Comparison of ENCODE assay signal across 25 mouse cellular contexts in the genomic region with DNA sequence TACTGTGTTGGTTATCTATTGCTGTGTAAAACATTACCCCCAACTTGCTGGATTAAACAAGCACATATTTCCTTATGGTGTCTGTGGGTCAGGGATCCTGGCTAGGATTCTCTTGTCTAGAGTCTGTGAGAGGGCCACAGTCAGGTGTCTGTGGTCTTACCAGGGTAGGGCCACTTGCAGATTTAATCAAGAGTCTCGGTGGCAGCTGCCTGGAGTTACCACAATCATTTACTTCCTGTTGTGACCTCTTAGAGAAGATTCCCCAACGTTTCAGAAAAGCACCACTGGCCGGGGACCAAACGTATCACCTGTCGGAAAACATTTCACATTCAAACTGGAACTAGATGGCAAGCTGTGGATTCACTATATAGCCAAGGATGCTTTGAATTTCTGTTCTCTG.
"Had no signal": no experiment of that assay in that cellular context is flagged by ENCODE, and none has a peak within 500 bp of the region (broad histone marks: within the 10 kb centered on the region; RNA-seq: fewer than 3 reads in every experiment).

No protein-coding gene starts in this region.

- DNase-seq: gastrocnemius, postnatal 14 days; gastrocnemius, postnatal 36 days; heart, adult 11 months; heart, adult 2 months; heart, postnatal 14 days; heart, postnatal 36 days; kidney, adult 11 months; kidney, adult 2 months; kidney, adult 9 months; kidney, postnatal 14 days; kidney, postnatal 36 days; layer of hippocampus, adult 9-11 months; layer of hippocampus, postnatal 36 days; left cerebral cortex, postnatal 4 days had no signal

- H3K9ac ChIP-seq: heart, embryonic 13.5 days; heart, embryonic 15.5 days; hindbrain, embryonic 13.5 days; hindbrain, embryonic 15.5 days; kidney, embryonic 15.5 days; limb, embryonic 13.5 days; limb, embryonic 15.5 days had no signal

- H3K4me1 ChIP-seq: hindbrain, embryonic 15.5 days; kidney, embryonic 15.5 days; limb, embryonic 13.5 days; limb, embryonic 15.5 days had no signal

- H3K27ac ChIP-seq: heart, adult 2 months; heart, embryonic 13.5 days; heart, embryonic 15.5 days; hindbrain, embryonic 13.5 days; hindbrain, embryonic 15.5 days; hindbrain, postnatal 0 days; kidney, embryonic 15.5 days; kidney, postnatal 0 days; limb, embryonic 13.5 days; limb, embryonic 15.5 days had no signal

- H3K36me3 ChIP-seq: heart, embryonic 13.5 days; heart, embryonic 15.5 days; hindbrain, embryonic 13.5 days; hindbrain, embryonic 15.5 days; kidney, embryonic 15.5 days; limb, embryonic 13.5 days; limb, embryonic 15.5 days had no signal

- H3K9me3 ChIP-seq: heart, embryonic 13.5 days; heart, embryonic 15.5 days; hindbrain, embryonic 13.5 days; hindbrain, embryonic 15.5 days; kidney, embryonic 15.5 days; limb, embryonic 13.5 days; limb, embryonic 15.5 days had no signal

- H3K4me2 ChIP-seq: heart, embryonic 11.5 days; heart, embryonic 15.5 days; hindbrain, embryonic 13.5 days; hindbrain, embryonic 15.5 days; kidney, embryonic 15.5 days; limb, embryonic 13.5 days; limb, embryonic 15.5 days had no signal

- H3K27me3 ChIP-seq: heart, embryonic 13.5 days; heart, embryonic 15.5 days; hindbrain, embryonic 13.5 days; hindbrain, embryonic 15.5 days; limb, embryonic 13.5 days; limb, embryonic 15.5 days had no signal

- H3K4me3 ChIP-seq: heart, adult 2 months; heart, embryonic 13.5 days; heart, embryonic 15.5 days; hindbrain, embryonic 13.5 days; hindbrain, embryonic 15.5 days; kidney, embryonic 15.5 days; limb, embryonic 13.5 days; limb, embryonic 15.5 days had no signal

- ATAC-seq: hindbrain, postnatal 0 days; intestine, embryonic 16.5 days had no signal
